Mouse (Mus musculus) lung, postnatal 0 days (tissue): Measurements from ENCODE around the gene Syce2.

Experiments used
- CTCF ChIP-seq: IDR thresholded peaks from 2 replicates; pipeline ENCODE4 v1.5.1; 2016; ENCODE audit warnings: antibody characterized with exemption, mild to moderate bottlenecking
- EP300 ChIP-seq: IDR thresholded peaks from 2 replicates; pipeline ENCODE4 v1.6.1; 2016; ENCODE audit warnings: antibody characterized with exemption, mild to moderate bottlenecking, control low read depth

- no peak for TF ChIP-seq CTCF
- no peak for TF ChIP-seq EP300
Observed at GRCm38 (mm10) chr8:84907037-84907436, 35.1 kb downstream of the Syce2 start.
